Mouse (Mus musculus): ENCODE measurements around the gene Notum. TPM values are rescaled to one million over a fixed set of nuclear protein-coding genes. Genes with fewer than 3 reads are reported as not detected.

Gene Notum
- polyA plus RNA-seq, 1 experiment from 2014 or later, result 6.2 TPM

DNA sequence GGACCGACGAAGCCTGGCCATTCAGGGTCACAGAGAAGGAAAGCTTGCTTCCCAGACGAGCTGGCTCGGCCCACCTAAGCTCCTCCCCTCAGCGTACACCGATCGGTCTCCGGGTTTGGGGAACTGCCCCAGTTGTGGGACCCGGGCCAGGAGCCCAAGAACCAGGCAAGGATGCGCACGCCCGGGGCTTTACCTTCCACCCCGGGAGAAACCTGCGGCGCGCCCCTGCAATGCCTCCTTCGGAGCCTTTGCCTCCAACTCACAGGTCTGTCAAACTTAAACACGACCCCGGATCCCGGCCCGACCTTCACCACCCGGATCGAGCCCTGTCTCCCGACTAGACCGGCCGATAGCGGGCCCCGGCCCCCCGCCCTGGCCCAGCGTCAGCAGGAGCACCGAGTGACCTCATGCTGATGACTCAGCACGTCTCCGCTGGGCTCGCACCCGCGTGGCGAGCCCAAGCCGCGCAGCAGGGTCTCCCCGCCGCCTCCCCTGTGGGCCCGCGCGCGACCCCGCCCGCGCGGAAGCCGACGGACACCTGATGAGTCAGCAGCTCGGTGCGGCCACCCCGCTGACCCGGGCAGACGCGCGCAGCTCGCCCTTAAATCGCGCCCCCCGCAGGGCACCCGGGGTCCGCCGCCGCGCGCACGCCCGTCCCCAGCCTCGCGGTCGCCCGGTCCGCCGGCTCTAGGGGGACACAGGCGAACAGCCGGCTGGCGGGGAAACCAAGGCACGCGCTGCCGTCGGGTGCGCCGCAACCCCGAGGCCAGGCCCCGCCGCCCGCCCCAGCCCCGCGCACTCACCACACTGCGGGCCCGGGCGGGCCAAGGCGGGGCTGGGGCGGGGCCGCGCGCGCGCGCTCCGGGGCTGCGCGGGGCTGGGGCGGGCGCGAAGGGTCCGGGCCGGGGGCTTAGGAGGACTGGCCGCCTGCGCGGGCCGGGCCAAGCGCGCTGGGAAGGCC lies 28.1 kb downstream of the Notum start:
- under 1% methylated on average over 103 of the region's 116 CpGs for WGBS

DNA sequence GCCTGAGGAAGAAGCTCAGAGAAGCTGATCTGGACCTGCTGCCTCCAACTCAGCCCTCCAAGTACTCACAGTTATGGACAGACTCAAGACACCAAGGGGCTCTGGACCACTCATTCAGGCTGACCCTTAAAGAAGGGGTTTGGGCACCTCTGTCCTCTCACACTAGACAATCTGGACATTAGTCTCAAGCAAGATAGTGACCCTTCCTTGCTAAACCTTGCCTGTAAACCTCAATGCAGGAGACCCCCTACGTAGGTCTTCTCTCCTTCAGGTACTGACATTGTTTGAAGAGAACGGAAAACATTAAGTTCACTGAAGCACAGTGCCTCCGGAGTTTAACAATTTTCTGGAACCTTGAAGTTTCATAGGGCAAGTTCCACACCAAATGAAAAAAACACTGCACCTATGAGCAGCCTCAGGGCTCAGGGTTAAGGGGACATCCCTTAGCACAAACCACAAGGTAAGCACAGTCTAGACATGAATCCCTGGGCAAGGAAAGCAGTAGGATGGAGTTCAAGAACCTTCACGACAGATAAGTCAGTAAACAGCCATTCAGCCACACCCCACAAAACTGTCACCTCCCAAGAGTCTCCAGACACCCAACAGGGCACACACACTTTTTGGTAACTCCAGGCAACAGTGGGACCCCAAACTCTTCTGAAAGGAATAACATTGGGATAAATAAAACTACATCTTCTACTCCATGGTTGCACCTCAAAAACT lies 29.1 kb downstream of the Notum start:
- H3K4me1 ChIP-seq, result peaks cover 33% of the 10 kb centered on the region
- H3K9ac ChIP-seq, result peak overlapping the region; percentile 84
- peak overlapping the region; percentile 86 for H3K27ac ChIP-seq (replicated peaks)
- peak overlapping the region; percentile 93 for H3K4me3 ChIP-seq (replicated peaks)
- peak overlapping the region; percentile 65 for H3K4me2 ChIP-seq (replicated peaks)
- no peaks in the 10 kb centered on the region for H3K9me3 ChIP-seq (replicated peaks)
- H3K36me3 ChIP-seq, result peaks cover 20% of the 10 kb centered on the region
- H3K27me3 ChIP-seq, result no peaks in the 10 kb centered on the region
- no peak for ATAC-seq (ENCODE audit: insufficient number of reproducible peaks, low FRiP score, low TSS enrichment, low read depth)
- WGBS, result 66% methylated on average over 4 of the region's 4 CpGs

More for the DNA sequence above, 28.1 kb downstream of the Notum start:
- H3K4me2 ChIP-seq (replicated peaks), result peak overlapping the region; percentile 65
- no peaks in the 10 kb centered on the region for H3K27me3 ChIP-seq
- no peaks in the 10 kb centered on the region for H3K9me3 ChIP-seq (replicated peaks)
- peak overlapping the region; percentile 84 for H3K9ac ChIP-seq
- peaks cover 13% of the 10 kb centered on the region for H3K36me3 ChIP-seq
- peak overlapping the region; percentile 86 for H3K27ac ChIP-seq (replicated peaks)
- peak; percentile 86 for ATAC-seq (ENCODE audit: insufficient number of reproducible peaks, low FRiP score, low TSS enrichment, low read depth)
- peak overlapping the region; percentile 93 for H3K4me3 ChIP-seq (replicated peaks)
- H3K4me1 ChIP-seq, result peaks cover 33% of the 10 kb centered on the region

DNA sequence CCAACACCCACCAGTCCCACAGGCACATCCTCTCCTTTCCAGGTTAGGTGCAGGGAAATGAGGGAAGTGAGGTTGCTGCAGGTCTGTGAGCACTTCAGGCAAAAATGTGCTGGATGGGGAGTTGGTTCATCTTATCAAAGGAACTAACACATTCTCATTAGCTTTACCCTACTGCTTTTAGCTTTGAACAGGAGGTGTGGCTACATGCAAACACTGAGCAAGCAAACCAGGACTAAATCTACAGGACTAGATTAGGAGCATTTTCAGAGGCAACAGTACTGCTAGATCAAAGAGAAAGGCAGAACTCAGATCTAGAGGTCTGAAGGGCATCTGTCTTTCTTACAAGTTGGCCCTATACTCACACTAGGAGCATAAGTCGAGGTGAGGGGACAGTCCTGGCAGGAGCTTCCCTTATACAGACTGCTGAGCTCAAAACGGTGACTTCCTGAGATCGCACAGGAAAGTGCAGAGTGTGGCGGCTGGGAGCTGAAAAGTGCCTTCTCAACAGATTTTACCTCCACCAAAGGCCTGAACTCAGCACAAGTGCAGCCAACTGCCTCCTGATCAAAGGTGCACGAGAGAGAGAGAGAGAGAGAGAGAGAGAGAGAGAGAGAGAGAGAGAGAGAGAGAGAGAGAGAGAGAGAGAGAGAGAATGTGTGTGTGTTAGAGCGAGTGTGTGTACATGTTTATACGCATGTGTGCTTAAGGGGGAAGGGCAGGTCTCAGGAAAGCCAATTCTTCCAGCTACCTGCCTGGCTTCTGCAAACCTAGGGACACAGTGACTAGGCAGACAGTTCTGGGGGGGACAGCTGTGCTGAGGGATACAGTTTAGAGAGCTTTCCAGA lies 29.9 kb downstream of the Notum start:
- no peak for ATAC-seq (ENCODE audit: insufficient number of reproducible peaks, low FRiP score, low TSS enrichment, low read depth)
- Histone ChIP-seq H3K9me3 (replicated peaks) (no peaks in the 10 kb centered on the region), H3K36me3 (peaks cover 23% of the 10 kb centered on the region), H3K4me3 (replicated peaks) (no peak overlapping the region), H3K27me3 (no peaks in the 10 kb centered on the region), H3K27ac (replicated peaks) (peak overlapping the region; percentile 65), H3K4me2 (replicated peaks) (0 out of 2 replicates have a peak overlapping the region, but pooled peaks have one; percentile 65), H3K4me1 (peaks cover 33% of the 10 kb centered on the region), H3K9ac (no peak overlapping the region; the same call in 1 of the 2 replicates)
- 40% methylated on average over 7 of the region's 7 CpGs for WGBS

- no peak overlapping the region; the same call in 1 of the 2 replicates for H3K9ac ChIP-seq
- peaks cover 23% of the 10 kb centered on the region for H3K36me3 ChIP-seq
- no peak overlapping the region for H3K4me3 ChIP-seq (replicated peaks)
- H3K9me3 ChIP-seq (replicated peaks), result no peaks in the 10 kb centered on the region
- 48% methylated on average over 5 of the region's 5 CpGs for WGBS
- peak overlapping the region; percentile 6; the same call in 1 of the 2 replicates for H3K4me2 ChIP-seq (replicated peaks)
- peak overlapping the region; percentile 65 for H3K27ac ChIP-seq (replicated peaks)
- H3K4me1 ChIP-seq, result peaks cover 38% of the 10 kb centered on the region
- ATAC-seq (ENCODE audit: insufficient number of reproducible peaks, low FRiP score, low TSS enrichment, low read depth), result no peak
- no peaks in the 10 kb centered on the region for H3K27me3 ChIP-seq
These were observed 30.5 kb downstream of the Notum start for GRCm38 (mm10) chr11:120630401-120630871.

- peaks cover 23% of the 10 kb centered on the region for H3K36me3 ChIP-seq
- no peaks in the 10 kb centered on the region for H3K9me3 ChIP-seq (replicated peaks)
- H3K4me2 ChIP-seq (replicated peaks), result peak overlapping the region; percentile 21
- ATAC-seq (ENCODE audit: insufficient number of reproducible peaks, low FRiP score, low TSS enrichment, low read depth), result no peak
- 34% methylated on average over 7 of the region's 7 CpGs for WGBS
- no peak overlapping the region for H3K4me3 ChIP-seq (replicated peaks)
- H3K9ac ChIP-seq, result no peak overlapping the region
- no peaks in the 10 kb centered on the region for H3K27me3 ChIP-seq
- H3K4me1 ChIP-seq, result peaks cover 43% of the 10 kb centered on the region
- H3K27ac ChIP-seq (replicated peaks), result peak overlapping the region; percentile 65; the same call in 1 of the 2 replicates
These were observed 31.1 kb downstream of the Notum start for GRCm38 (mm10) chr11:120629911-120630310.

GRCm38 (mm10) chr11:120629341-120629730 lies 31.6 kb downstream of the Notum start:
- Histone ChIP-seq H3K27ac (replicated peaks) (peak overlapping the region; percentile 34; the same call in 1 of the 2 replicates), H3K4me2 (replicated peaks) (peak overlapping the region; percentile 21; the same call in 1 of the 2 replicates), H3K9ac (no peak overlapping the region), H3K4me1 (peaks cover 45% of the 10 kb centered on the region), H3K27me3 (no peaks in the 10 kb centered on the region), H3K9me3 (replicated peaks) (no peaks in the 10 kb centered on the region), H3K36me3 (peaks cover 23% of the 10 kb centered on the region), H3K4me3 (replicated peaks) (no peak overlapping the region)
- no peak for ATAC-seq (ENCODE audit: insufficient number of reproducible peaks, low FRiP score, low TSS enrichment, low read depth)
- WGBS, result 81% methylated on average over 23 of the region's 23 CpGs

GRCm38 (mm10) chr11:120628601-120629340 lies 32.2 kb downstream of the Notum start:
- 92% methylated on average over 23 of the region's 23 CpGs for WGBS

DNA sequence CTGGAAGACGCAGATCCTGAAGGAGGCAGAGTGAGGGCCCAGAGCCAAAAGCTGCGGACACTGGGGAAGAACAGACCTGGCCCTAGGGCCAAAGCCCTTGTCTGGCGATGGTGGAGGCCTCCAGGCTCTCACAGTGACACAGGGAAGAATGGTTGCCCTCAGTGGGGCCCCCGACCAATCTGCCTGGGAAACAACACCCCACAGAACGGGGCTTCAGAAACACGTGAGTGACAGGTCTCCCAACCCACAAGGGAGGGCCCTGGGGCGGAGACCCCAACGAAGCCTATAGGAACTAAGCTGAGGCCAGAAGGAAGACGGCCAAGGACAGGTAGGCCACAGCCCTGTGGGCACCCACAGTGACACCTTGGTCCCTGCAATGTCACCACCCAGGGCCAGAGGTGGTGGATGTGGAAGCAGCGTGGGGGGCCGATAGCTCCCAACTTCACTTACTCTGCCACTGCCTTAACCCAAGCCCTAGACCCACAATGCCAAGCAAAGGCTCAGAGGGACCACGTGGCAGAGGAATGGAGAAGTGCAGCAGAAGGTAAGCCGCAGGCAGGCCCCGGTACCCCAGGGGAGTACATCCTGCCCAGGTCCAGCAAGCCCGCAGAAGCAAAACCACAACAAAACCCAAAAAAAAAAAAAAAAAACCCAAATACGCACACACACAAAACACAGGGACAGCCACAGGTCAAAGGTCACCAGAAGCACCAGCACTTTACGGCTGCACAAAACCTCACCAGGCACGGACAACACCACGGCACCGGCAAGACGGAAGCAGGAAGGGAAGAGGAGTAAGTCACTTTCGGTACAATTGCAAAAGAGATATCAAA lies 33.3 kb downstream of the Notum start:
- Histone ChIP-seq H3K4me1 (peaks cover 52% of the 10 kb centered on the region), H3K9ac (no peak overlapping the region), H3K4me3 (replicated peaks) (no peak overlapping the region)

More at GRCm38 (mm10) chr11:120628601-120629340, 32.2 kb downstream of the Notum start:
- H3K4me1 ChIP-seq, result peaks cover 50% of the 10 kb centered on the region
- H3K36me3 ChIP-seq, result peaks cover 23% of the 10 kb centered on the region
- H3K4me2 ChIP-seq (replicated peaks), result no peak overlapping the region
- H3K27ac ChIP-seq (replicated peaks), result no peak overlapping the region
- H3K9ac ChIP-seq, result no peak overlapping the region
- H3K9me3 ChIP-seq (replicated peaks), result no peaks in the 10 kb centered on the region
- no peaks in the 10 kb centered on the region for H3K27me3 ChIP-seq
- no peak for ATAC-seq (ENCODE audit: insufficient number of reproducible peaks, low FRiP score, low TSS enrichment, low read depth)
- H3K4me3 ChIP-seq (replicated peaks), result no peak overlapping the region

DNA sequence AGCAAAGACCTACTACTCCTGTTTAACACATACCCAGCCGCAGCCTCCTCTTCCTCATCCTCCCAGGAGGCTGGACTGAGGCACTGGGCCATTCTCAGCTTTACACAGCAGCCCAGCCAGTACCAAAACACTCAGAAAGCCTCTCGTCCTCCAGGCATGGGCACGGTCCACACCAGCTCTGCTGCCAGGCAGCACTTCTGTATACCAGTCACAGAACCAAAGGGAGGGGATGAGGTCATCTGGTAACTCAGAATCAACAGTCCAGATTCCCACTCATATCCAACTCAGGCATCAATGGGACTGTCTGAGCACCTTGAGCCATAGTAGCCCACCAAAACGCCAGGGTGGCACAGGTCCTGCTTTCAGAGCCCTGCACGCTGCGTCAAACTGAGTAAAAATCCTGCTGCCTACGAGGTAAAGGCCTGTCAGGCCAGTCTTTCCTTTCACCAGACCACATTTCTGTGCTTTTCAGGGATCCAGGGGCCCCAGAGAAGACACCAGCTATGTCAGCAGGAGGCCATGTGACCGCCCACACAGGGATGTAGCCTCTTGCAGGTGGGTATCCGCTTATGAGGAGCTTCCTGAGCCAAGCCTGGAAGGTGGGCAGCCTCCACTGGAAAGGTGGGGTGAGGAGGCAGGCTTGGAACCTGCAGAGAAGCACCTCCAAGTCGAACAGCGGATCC lies 34.0 kb downstream of the Notum start:
- no peak overlapping the region for H3K4me3 ChIP-seq (replicated peaks)
- no peaks in the 10 kb centered on the region for H3K27me3 ChIP-seq
- H3K9ac ChIP-seq, result no peak overlapping the region
- H3K9me3 ChIP-seq (replicated peaks), result no peaks in the 10 kb centered on the region
- H3K4me2 ChIP-seq (replicated peaks), result no peak overlapping the region
- ATAC-seq (ENCODE audit: insufficient number of reproducible peaks, low FRiP score, low TSS enrichment, low read depth), result no peak
- WGBS, result 89% methylated on average over 11 of the region's 11 CpGs
- H3K36me3 ChIP-seq, result peaks cover 35% of the 10 kb centered on the region
- H3K4me1 ChIP-seq, result peaks cover 46% of the 10 kb centered on the region
- H3K27ac ChIP-seq (replicated peaks), result no peak overlapping the region

More for the DNA sequence above, 33.3 kb downstream of the Notum start:
- Histone ChIP-seq H3K4me2 (replicated peaks) (no peak overlapping the region), H3K9me3 (replicated peaks) (no peaks in the 10 kb centered on the region), H3K27ac (replicated peaks) (no peak overlapping the region), H3K27me3 (no peaks in the 10 kb centered on the region), H3K36me3 (peaks cover 31% of the 10 kb centered on the region)
- ATAC-seq (ENCODE audit: insufficient number of reproducible peaks, low FRiP score, low TSS enrichment, low read depth), result no peak
- WGBS, result 79% methylated on average over 22 of the region's 22 CpGs

Data from embryonic facial prominence, embryonic 15.5 days (tissue).